In the genomic region with DNA sequence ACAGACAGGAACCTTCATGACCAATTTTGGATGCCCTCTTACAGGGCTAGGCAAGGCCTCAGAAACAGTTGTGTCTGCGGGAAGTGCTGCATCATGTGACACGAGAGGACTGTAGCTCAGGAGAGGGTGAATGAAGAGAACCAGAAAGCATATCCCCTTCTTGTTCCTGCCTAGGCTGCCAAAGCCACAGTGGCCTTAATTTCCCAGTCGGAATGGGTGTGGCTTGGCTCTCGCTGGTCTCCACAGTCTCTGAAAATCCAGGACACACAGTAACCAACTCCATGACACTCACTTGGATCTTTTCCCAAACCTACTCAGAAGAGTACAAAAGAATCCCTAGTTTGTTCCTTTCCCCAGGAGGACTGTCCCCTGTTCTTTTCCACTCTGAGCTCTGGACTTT, we compare ENCODE assay signal across 10 mouse cellular contexts. TPM values are rescaled to one million over a fixed set of nuclear protein-coding genes. Genes with fewer than 3 reads are reported as not detected.
DNase-seq lines count a peak whose midpoint lies in the region; TF ChIP-seq lines count a peak whose summit lies in the region.
"Had no signal": no experiment of that assay in that cellular context is flagged by ENCODE, and none has a peak within 500 bp of the region (broad histone marks: within the 10 kb centered on the region; RNA-seq: fewer than 3 reads in every experiment).

No protein-coding gene starts in this region.

- intact Hi-C loops in heart, postnatal 14 days (cut with DNase I): loop anchor here (10.0 kb wide), 1 partner anchor 46 kb away; a partner anchor contains a TSS

- DNase-seq in adrenal gland, adult (ENCODE audit: inconsistent age in 2 of 2, low spot score in 1 of 2): peak; percentile 76 to 77
- no peak for DNase-seq in adrenal gland, postnatal 4 days (ENCODE audit: low spot score in 2 of 2)
- peak in 1 of 2 experiments; percentile 55 for DNase-seq in layer of hippocampus, adult 2 months (ENCODE audit: low spot score in 2 of 2)
- no peak for DNase-seq in layer of hippocampus, adult 11-12 months (ENCODE audit: low spot score)
- DNase-seq in Muller cell, postnatal 12 days (ENCODE audit: inconsistent ontology term): peak; percentile 84
- DNase-seq in heart, postnatal 14 days: peak; percentile 49 to 61
- DNase-seq in T-cell, adult 2 months (ENCODE audit: low spot score): no peak
- DNase-seq in spleen, postnatal 36 days (ENCODE audit: low spot score in 2 of 2): no peak
- DNase-seq: liver, embryonic 13.5 days had no signal

- no peak overlapping the region; the same call in 1 of the 2 replicates for H3K4me3 ChIP-seq in layer of hippocampus, adult 2 months
- H3K4me3 ChIP-seq: liver, embryonic 13.5 days had no signal

- TF ChIP-seq CTCF in layer of hippocampus, adult 2 months (conservative IDR thresholded peaks at IDR 0.05): no peak

- H3K27ac ChIP-seq in layer of hippocampus, adult 2 months: peak overlapping the region; percentile 14; the same call in 1 of the 2 replicates
- H3K27ac ChIP-seq: liver, embryonic 13.5 days had no signal

RNA-seq across cellular contexts. Expression of a gene that starts 10.7 kb away (rescaled TPM):
- 1 to 10 TPM; 2.1 to 2.2 TPM for total RNA-seq in adrenal gland, postnatal 4 days (2021)
- total RNA-seq in layer of hippocampus, adult 2 months (2021): 1 to 10 TPM; 7.8 to 9.7 TPM
- total RNA-seq in heart, postnatal 14 days (2021): 1 to 10 TPM; 1.6 to 3.0 TPM
- total RNA-seq: gastrocnemius, postnatal 36 days had no signal

RNA-seq across cellular contexts. Expression of a gene that starts 10.8 kb away (rescaled TPM):
- total RNA-seq in adrenal gland, postnatal 4 days (2021): 10 to 100 TPM; 44.0 to 45.6 TPM
- total RNA-seq in layer of hippocampus, adult 2 months (2021): 10 to 100 TPM; 17.8 to 23.7 TPM
- 10 to 100 TPM; 42.8 to 45.3 TPM for total RNA-seq in heart, postnatal 14 days (2021)

RNA-seq across cellular contexts. Expression of a gene that starts 18.3 kb away (rescaled TPM):
- 100 to 1,000 TPM; 195 to 202 TPM for total RNA-seq in adrenal gland, postnatal 4 days (2021)
- total RNA-seq in layer of hippocampus, adult 2 months (2021): 10 to 100 TPM; 56.8 to 67.2 TPM
- total RNA-seq in heart, postnatal 14 days (2021): 100 to 1,000 TPM; 140 to 155 TPM

RNA-seq across cellular contexts. Expression of a gene that starts 24.8 kb away (rescaled TPM):
- total RNA-seq in adrenal gland, postnatal 4 days (2021): 10 to 100 TPM; 28.5 to 29.6 TPM
- 10 to 100 TPM; 18.5 to 19.2 TPM for total RNA-seq in layer of hippocampus, adult 2 months (2021)
- total RNA-seq in heart, postnatal 14 days (2021): 10 to 100 TPM; 20.6 to 20.8 TPM

RNA-seq across cellular contexts. Expression of a gene that starts 50.8 kb away (rescaled TPM):
- 10 to 100 TPM; 24.5 to 28.0 TPM for total RNA-seq in adrenal gland, postnatal 4 days (2021)
- total RNA-seq in layer of hippocampus, adult 2 months (2021): 10 to 100 TPM; 17.9 to 22.7 TPM
- 1 to 10 TPM; 9.6 to 9.8 TPM for total RNA-seq in heart, postnatal 14 days (2021)

Comparison
In these comparisons a context has a peak if more than half of its experiments do, and no peak if none do; other contexts are left out.
1. DNase-seq: peak in adrenal gland, adult (2 of 2), Muller cell, postnatal 12 days (single experiment) and heart, postnatal 14 days (2 of 2); none in adrenal gland, postnatal 4 days (0 of 2), layer of hippocampus, adult 11-12 months (single experiment), T-cell, adult 2 months (single experiment) and spleen, postnatal 36 days (0 of 2).